ENCODE assay signal across 8 mouse cellular contexts in genomic region chr9:108296453-108297355, GRCm38 (mm10). TPM values are rescaled to one million over a fixed set of nuclear protein-coding genes. Genes with fewer than 3 reads are reported as not detected.
DNase-seq lines count a peak whose midpoint lies in the region; ATAC-seq and TF ChIP-seq lines count a peak whose summit lies in the region.

Gene Amt (plus strand): TSS chr9:108296853.

- no peaks in the 10 kb centered on the region for H3K27me3 ChIP-seq in heart, postnatal 0 days (ENCODE audit: control insufficient read depth, insufficient read depth, low read length)
- no peaks in the 10 kb centered on the region for H3K27me3 ChIP-seq in cerebellum, adult 2 months (ENCODE audit: control insufficient read depth, insufficient read depth, low read length)

- peak; percentile 29; the same call in 1 of the 2 replicates for ATAC-seq in heart, postnatal 0 days (ENCODE audit: insufficient read depth, low read depth)
- no peak for ATAC-seq in CD4-positive, CD25-positive, alpha-beta regulatory T cell, adult 4 months

- no peak within 1 kb of the TSS for H3K9ac ChIP-seq in heart, postnatal 0 days (replicated peaks; ENCODE audit: low read depth, low read length)

- H3K4me1 ChIP-seq in heart, postnatal 0 days (ENCODE audit: control insufficient read depth, insufficient read depth): no peaks in the 10 kb centered on the region
- peaks cover 4% of the 10 kb centered on the region; the same call in 1 of the 2 replicates for H3K4me1 ChIP-seq in cerebellum, adult 2 months (ENCODE audit: control insufficient read depth, insufficient read depth, low read length)

- peak within 1 kb of the TSS; percentile 39; the same call in 1 of the 2 replicates for H3K4me2 ChIP-seq in heart, postnatal 0 days (ENCODE audit: low read depth, low read length)

- no peaks in the 10 kb centered on the region for H3K9me3 ChIP-seq in heart, postnatal 0 days (replicated peaks; ENCODE audit: control insufficient read depth, low read length)

- H3K4me3 ChIP-seq in heart, postnatal 0 days (ENCODE audit: low read depth, low read length): peak within 1 kb of the TSS; percentile 16; the same call in 1 of the 2 replicates
- peak within 1 kb of the TSS; percentile 61 for H3K4me3 ChIP-seq in cerebellum, adult 2 months (replicated peaks; ENCODE audit: insufficient read depth, low read depth, low read length)

- no peak for TF ChIP-seq EP300 in heart, postnatal 0 days (IDR thresholded peaks at IDR 0.05; ENCODE audit: low read depth)

- peaks cover 23% of the 10 kb centered on the region for H3K36me3 ChIP-seq in heart, postnatal 0 days (replicated peaks; ENCODE audit: control insufficient read depth, insufficient read depth, low read length)

- 37% methylated on average over 18 of the region's 18 CpGs for WGBS in heart, postnatal 0 days
- 22% methylated on average over 18 of the region's 18 CpGs for WGBS in cerebellum, adult 2 months

- no peak for TF ChIP-seq CTCF in heart, postnatal 0 days (IDR thresholded peaks at IDR 0.05; ENCODE audit: low read depth)
- TF ChIP-seq CTCF in cerebellum, adult 2 months (IDR thresholded peaks at IDR 0.05; ENCODE audit: borderline replicate concordance, insufficient read depth, low read depth, low read length): no peak

- peak; percentile 29; the same call in 1 of the 2 replicates for TF ChIP-seq POLR2A in cerebellum, adult 2 months (IDR thresholded peaks at IDR 0.05; ENCODE audit: borderline replicate concordance, insufficient read depth, low read length)

- no peak within 1 kb of the TSS for H3K27ac ChIP-seq in heart, postnatal 0 days (ENCODE audit: low read depth)
- no peak within 1 kb of the TSS for H3K27ac ChIP-seq in cerebellum, adult 2 months (ENCODE audit: insufficient read depth, low read length)

- DNase-seq in heart, postnatal 0 days (ENCODE audit: low spot score): no peak
- DNase-seq in heart, adult 18-20 months: no peak
- peak; percentile 58 to 61 for DNase-seq in cerebellum, adult 2 months
- peak in 1 of 2 experiments; percentile 33 for DNase-seq in frontal cortex, adult 2 months (ENCODE audit: extremely low spot score in 1 of 2, low spot score in 1 of 2)
- peak; percentile 25 to 43 for DNase-seq in layer of hippocampus, postnatal 10 days (ENCODE audit: low spot score in 2 of 2)
- peak; percentile 42 for DNase-seq in lung, postnatal 10 days
- no peak for DNase-seq in spleen, postnatal 36 days (ENCODE audit: low spot score in 2 of 2)

RNA-seq across cellular contexts. Expression of gene Amt, which starts in this region (rescaled TPM):
- 3.7 and 14.5 TPM in 2 replicates for total RNA-seq in heart, postnatal 0 days (2014; rRNA removed; ENCODE audit: low replicate concordance)
- polyA plus RNA-seq in heart, postnatal 0 days (2015; fragmentation: Nextera tagmentation; extraction: Ambion mirVana): 5.4 and 6.4 TPM in 2 replicates
- 1 to 10 TPM; 5.0 to 5.8 TPM for total RNA-seq in heart, adult 18-20 months (2021)
- 63.2 and 64.2 TPM in 2 replicates for polyA plus RNA-seq in cerebellum, adult 2 months (2012; rRNA removed)
- 57.5 and 60.3 TPM in 2 replicates for polyA plus RNA-seq in frontal cortex, adult 2 months (2012; rRNA removed)
- total RNA-seq in layer of hippocampus, postnatal 10 days (2021): 10 to 100 TPM; 24.6 to 26.5 TPM
- 1 to 10 TPM; 1.4 to 2.0 TPM for polyA plus RNA-seq in CD4-positive, CD25-positive, alpha-beta regulatory T cell, adult 4 months (2017; shearing (Covaris generic))

Comparison
In these comparisons a context has a peak if more than half of its experiments do, and no peak if none do; other contexts are left out.
1. DNase-seq: peak in cerebellum, adult 2 months (2 of 2), layer of hippocampus, postnatal 10 days (2 of 2) and lung, postnatal 10 days (single experiment); none in heart, postnatal 0 days (single experiment), heart, adult 18-20 months (0 of 2) and spleen, postnatal 36 days (0 of 2).